Mouse (Mus musculus): ENCODE data around the gene Fan1.

Fan1 gene

GRCm38 (mm10) chr7:64373830-64374562, at the start of gene Fan1:
Fan1 (minus strand) TSS chr7:64374095.
- DNase-seq (ENCODE audit: low spot score in 2 of 2), result peak; percentile 91

- no peak for DNase-seq (ENCODE audit: low spot score in 2 of 2)
Observed at GRCm38 (mm10) chr7:64403989-64404388, 30.1 kb upstream of the Fan1 start.

- no peak for DNase-seq (ENCODE audit: low spot score in 2 of 2)
Observed at GRCm38 (mm10) chr7:64402452-64402851, 28.6 kb upstream of the Fan1 start.

GRCm38 (mm10) chr7:64400725-64401124, 26.8 kb upstream of the Fan1 start:
- no peak for DNase-seq (ENCODE audit: low spot score in 2 of 2)

- peak in 1 of 2 experiments; percentile 24 for DNase-seq (ENCODE audit: low spot score in 2 of 2)
Observed at GRCm38 (mm10) chr7:64392819-64393151, 18.9 kb upstream of the Fan1 start.

- peak; percentile 95 for DNase-seq (ENCODE audit: low spot score in 2 of 2)
Observed at GRCm38 (mm10) chr7:64392122-64392818, 18.4 kb upstream of the Fan1 start, which contains the start of the genes Mphosph10 and Mcee. Mphosph10 (minus strand) TSS chr7:64392268. Mcee (plus strand) TSS chr7:64392607.

- DNase-seq (ENCODE audit: low spot score in 2 of 2), result peak in 1 of 2 experiments; percentile 35
Observed at GRCm38 (mm10) chr7:64391479-64391878, 17.6 kb upstream of the Fan1 start.

- no peak for DNase-seq (ENCODE audit: low spot score in 2 of 2)
Observed at GRCm38 (mm10) chr7:64373147-64373829, 607 bp downstream of the Fan1 start.

- no peak for DNase-seq (ENCODE audit: low spot score in 2 of 2)
Observed at GRCm38 (mm10) chr7:64371940-64372878, 1.7 kb downstream of the Fan1 start.

GRCm38 (mm10) chr7:64369841-64370240, 4.1 kb downstream of the Fan1 start:
- DNase-seq (ENCODE audit: low spot score in 2 of 2), result no peak

- DNase-seq (ENCODE audit: low spot score in 2 of 2), result no peak
Observed at GRCm38 (mm10) chr7:64365863-64366262, 8.0 kb downstream of the Fan1 start.

GRCm38 (mm10) chr7:64360586-64360945, 13.3 kb downstream of the Fan1 start:
- peak; percentile 59 to 72 for DNase-seq (ENCODE audit: low spot score in 2 of 2)

- no peak for DNase-seq (ENCODE audit: low spot score in 2 of 2)
Observed at GRCm38 (mm10) chr7:64359943-64360585, 13.8 kb downstream of the Fan1 start.

- no peak for DNase-seq (ENCODE audit: low spot score in 2 of 2)
Observed at GRCm38 (mm10) chr7:64358666-64359065, 15.2 kb downstream of the Fan1 start.

GRCm38 (mm10) chr7:64357405-64357804, 16.5 kb downstream of the Fan1 start:
- peak; percentile 78 to 80 for DNase-seq (ENCODE audit: low spot score in 2 of 2)

GRCm38 (mm10) chr7:64356661-64357060, 17.2 kb downstream of the Fan1 start:
- no peak for DNase-seq (ENCODE audit: low spot score in 2 of 2)

GRCm38 (mm10) chr7:64354206-64354605, 19.7 kb downstream of the Fan1 start:
- DNase-seq (ENCODE audit: low spot score in 2 of 2), result no peak

- DNase-seq (ENCODE audit: low spot score in 2 of 2), result peak; percentile 88
Observed at GRCm38 (mm10) chr7:64351087-64351486, 22.8 kb downstream of the Fan1 start.

- peak; percentile 68 to 73 for DNase-seq (ENCODE audit: low spot score in 2 of 2)
Observed at GRCm38 (mm10) chr7:64349147-64349861, 24.6 kb downstream of the Fan1 start.

GRCm38 (mm10) chr7:64347813-64348212, 26.1 kb downstream of the Fan1 start:
- DNase-seq (ENCODE audit: low spot score in 2 of 2), result no peak

Measured in right cerebral cortex, postnatal 10 days (tissue).